Mouse (Mus musculus): ENCODE data around the gene Men1. TPM values are rescaled to one million over a fixed set of nuclear protein-coding genes. Genes with fewer than 3 reads are reported as not detected.

The Men1 gene
- total and polyA plus RNA-seq, 2 experiments from 2014 or later = 57.8 to 93.4 TPM

GRCm38 (mm10) chr19:6338716-6339115 is 3.9 kb downstream of the Men1 start:
- DNase-seq (ENCODE audit: low spot score) = no peak
- no peak for ATAC-seq
- Histone ChIP-seq H3K4me2 (ENCODE audit: low read depth, low read length) (no peak overlapping the region), H3K4me3 (ENCODE audit: low read length) (no peak overlapping the region), H3K36me3 (ENCODE audit: insufficient read depth, low read length) (peaks cover 31% of the 10 kb centered on the region), H3K9me3 (ENCODE audit: low read length) (no peaks in the 10 kb centered on the region), H3K9ac (replicated peaks; ENCODE audit: low read length) (no peak overlapping the region), H3K27ac (no peak overlapping the region), H3K27me3 (ENCODE audit: insufficient read depth, low read length) (no peaks in the 10 kb centered on the region), H3K4me1 (ENCODE audit: insufficient read depth, low read length) (peaks cover 7% of the 10 kb centered on the region)
- WGBS = 95% methylated on average over 11 of the region's 11 CpGs
- TF ChIP-seq CTCF (IDR thresholded peaks at IDR 0.05; ENCODE audit: low read depth) = no peak

GRCm38 (mm10) chr19:6339191-6339590 is 4.4 kb downstream of the Men1 start:
- DNase-seq (ENCODE audit: low spot score) (no peak), ATAC-seq (no peak)
- H3K9ac ChIP-seq (replicated peaks; ENCODE audit: low read length) = no peak overlapping the region
- H3K4me1 ChIP-seq (ENCODE audit: insufficient read depth, low read length) = peaks cover 7% of the 10 kb centered on the region
- no peaks in the 10 kb centered on the region for H3K27me3 ChIP-seq (ENCODE audit: insufficient read depth, low read length)
- H3K4me3 ChIP-seq (ENCODE audit: low read length) = no peak overlapping the region
- WGBS = 98% methylated on average over 6 of the region's 6 CpGs
- no peak overlapping the region for H3K4me2 ChIP-seq (ENCODE audit: low read depth, low read length)
- no peak for TF ChIP-seq CTCF (IDR thresholded peaks at IDR 0.05; ENCODE audit: low read depth)
- H3K9me3 ChIP-seq (ENCODE audit: low read length) = no peaks in the 10 kb centered on the region
- H3K27ac ChIP-seq = no peak overlapping the region
- H3K36me3 ChIP-seq (ENCODE audit: insufficient read depth, low read length) = peaks cover 36% of the 10 kb centered on the region

- WGBS = 69% methylated on average over 15 of the region's 15 CpGs
- H3K27me3 ChIP-seq (ENCODE audit: insufficient read depth, low read length) = no peaks in the 10 kb centered on the region
- H3K9ac ChIP-seq (replicated peaks; ENCODE audit: low read length) = no peak overlapping the region
- DNase-seq (ENCODE audit: low spot score) = no peak
- no peaks in the 10 kb centered on the region for H3K9me3 ChIP-seq (ENCODE audit: low read length)
- TF ChIP-seq CTCF (IDR thresholded peaks at IDR 0.05; ENCODE audit: low read depth) = peak; percentile 37; the same call in 1 of the 2 replicates
- peak overlapping the region; percentile 90; the same call in 1 of the 2 replicates for H3K4me2 ChIP-seq (ENCODE audit: low read depth, low read length)
- H3K36me3 ChIP-seq (ENCODE audit: insufficient read depth, low read length) = peaks cover 44% of the 10 kb centered on the region
- H3K4me3 ChIP-seq (ENCODE audit: low read length) = no peak overlapping the region
- no peak for ATAC-seq
- no peak overlapping the region; the same call in 1 of the 2 replicates for H3K27ac ChIP-seq
- H3K4me1 ChIP-seq (ENCODE audit: insufficient read depth, low read length) = peaks cover 7% of the 10 kb centered on the region
Measured at GRCm38 (mm10) chr19:6339890-6340504, 5.2 kb downstream of the Men1 start.

GRCm38 (mm10) chr19:6340524-6341452 is 6.0 kb downstream of the Men1 start, which contains the start of gene Map4k2:
TSS of gene Map4k2 (plus strand) at chr19:6341135.
- DNase-seq (ENCODE audit: low spot score) (peak; percentile 81), ATAC-seq (peak; percentile 74)
- TF ChIP-seq CTCF (IDR thresholded peaks at IDR 0.05; ENCODE audit: low read depth) = peak; percentile 23; the same call in 1 of the 2 replicates
- Histone ChIP-seq H3K9me3 (ENCODE audit: low read length) (no peaks in the 10 kb centered on the region), H3K27me3 (ENCODE audit: insufficient read depth, low read length) (no peaks in the 10 kb centered on the region), H3K36me3 (ENCODE audit: insufficient read depth, low read length) (peaks cover 52% of the 10 kb centered on the region), H3K4me3 (ENCODE audit: low read length) (peak within 1 kb of the TSS; percentile 66), H3K27ac (peak within 1 kb of the TSS; percentile 62), H3K9ac (replicated peaks; ENCODE audit: low read length) (peak within 1 kb of the TSS; percentile 74), H3K4me1 (ENCODE audit: insufficient read depth, low read length) (peaks cover 7% of the 10 kb centered on the region), H3K4me2 (ENCODE audit: low read depth, low read length) (peak within 1 kb of the TSS; percentile 90)
- 8% methylated on average over 69 of the region's 72 CpGs for WGBS

- no peak for ATAC-seq
- Histone ChIP-seq H3K9me3 (ENCODE audit: low read length) (no peaks in the 10 kb centered on the region), H3K4me1 (ENCODE audit: insufficient read depth, low read length) (peaks cover 5% of the 10 kb centered on the region), H3K4me3 (ENCODE audit: low read length) (peak overlapping the region; percentile 66), H3K9ac (replicated peaks; ENCODE audit: low read length) (peak overlapping the region; percentile 74), H3K27me3 (ENCODE audit: insufficient read depth, low read length) (no peaks in the 10 kb centered on the region), H3K36me3 (ENCODE audit: insufficient read depth, low read length) (peaks cover 60% of the 10 kb centered on the region), H3K27ac (peak overlapping the region; percentile 62), H3K4me2 (ENCODE audit: low read depth, low read length) (peak overlapping the region; percentile 90)
- TF ChIP-seq CTCF (IDR thresholded peaks at IDR 0.05; ENCODE audit: low read depth) = no peak
- no peak for DNase-seq (ENCODE audit: low spot score)
- WGBS = 13% methylated on average over 19 of the region's 23 CpGs
Measured at GRCm38 (mm10) chr19:6341453-6342077, 6.8 kb downstream of the Men1 start.

- no peak overlapping the region for H3K27ac ChIP-seq
- ATAC-seq = no peak
- TF ChIP-seq CTCF (IDR thresholded peaks at IDR 0.05; ENCODE audit: low read depth) = no peak
- H3K4me3 ChIP-seq (ENCODE audit: low read length) = peak overlapping the region; percentile 66; the same call in 1 of the 2 replicates
- peaks cover 64% of the 10 kb centered on the region for H3K36me3 ChIP-seq (ENCODE audit: insufficient read depth, low read length)
- 72% methylated on average over 5 of the region's 5 CpGs for WGBS
- H3K9me3 ChIP-seq (ENCODE audit: low read length) = no peaks in the 10 kb centered on the region
- H3K9ac ChIP-seq (replicated peaks; ENCODE audit: low read length) = no peak overlapping the region
- H3K4me1 ChIP-seq (ENCODE audit: insufficient read depth, low read length) = no peaks in the 10 kb centered on the region
- peak overlapping the region; percentile 90 for H3K4me2 ChIP-seq (ENCODE audit: low read depth, low read length)
- no peaks in the 10 kb centered on the region for H3K27me3 ChIP-seq (ENCODE audit: insufficient read depth, low read length)
- no peak for DNase-seq (ENCODE audit: low spot score)
Measured at GRCm38 (mm10) chr19:6342276-6342933, 7.6 kb downstream of the Men1 start.
